Mouse (Mus musculus): ENCODE measurements around the gene Shisa8. TPM values are rescaled to one million over a fixed set of nuclear protein-coding genes. Genes with fewer than 3 reads are reported as not detected.

Shisa8 gene
- polyA plus RNA-seq, 1 experiment, result 0.13 TPM

- no peak for TF ChIP-seq MAX (IDR thresholded peaks at IDR 0.05; ENCODE audit: low read depth)
- TF ChIP-seq CEBPB (IDR thresholded peaks at IDR 0.05; ENCODE audit: insufficient read depth, poor library complexity, severe bottlenecking), result no peak
- no peak for TF ChIP-seq USF1 (IDR thresholded peaks at IDR 0.05; ENCODE audit: low read depth)
- no peak for TF ChIP-seq MYOG (IDR thresholded peaks at IDR 0.05; ENCODE audit: control insufficient read depth in 1 of 3, insufficient read depth in 1 of 3, insufficient read length in 2 of 3, low read depth in 2 of 3)
- TF ChIP-seq TCF3 (IDR thresholded peaks at IDR 0.05; ENCODE audit: insufficient read length, low read depth), result no peak
- H3K36me3 ChIP-seq (ENCODE audit: control insufficient read depth, insufficient read depth), result no peaks in the 10 kb centered on the region
- H3K79me2 ChIP-seq (ENCODE audit: control insufficient read depth, insufficient read depth), result no peaks in the 10 kb centered on the region
- H3K4me2 ChIP-seq (ENCODE audit: low read depth), result no peak overlapping the region
- no peak overlapping the region for H3ac ChIP-seq (ENCODE audit: control insufficient read depth, insufficient read length)
- no peak overlapping the region for H3K4me3 ChIP-seq
- H3K27me3 ChIP-seq (ENCODE audit: control insufficient read depth, insufficient read depth, insufficient read length), result peaks cover 17% of the 10 kb centered on the region
These were observed 3.7 kb upstream of the Shisa8 start for GRCm38 (mm10) chr15:82216142-82216827.

DNA sequence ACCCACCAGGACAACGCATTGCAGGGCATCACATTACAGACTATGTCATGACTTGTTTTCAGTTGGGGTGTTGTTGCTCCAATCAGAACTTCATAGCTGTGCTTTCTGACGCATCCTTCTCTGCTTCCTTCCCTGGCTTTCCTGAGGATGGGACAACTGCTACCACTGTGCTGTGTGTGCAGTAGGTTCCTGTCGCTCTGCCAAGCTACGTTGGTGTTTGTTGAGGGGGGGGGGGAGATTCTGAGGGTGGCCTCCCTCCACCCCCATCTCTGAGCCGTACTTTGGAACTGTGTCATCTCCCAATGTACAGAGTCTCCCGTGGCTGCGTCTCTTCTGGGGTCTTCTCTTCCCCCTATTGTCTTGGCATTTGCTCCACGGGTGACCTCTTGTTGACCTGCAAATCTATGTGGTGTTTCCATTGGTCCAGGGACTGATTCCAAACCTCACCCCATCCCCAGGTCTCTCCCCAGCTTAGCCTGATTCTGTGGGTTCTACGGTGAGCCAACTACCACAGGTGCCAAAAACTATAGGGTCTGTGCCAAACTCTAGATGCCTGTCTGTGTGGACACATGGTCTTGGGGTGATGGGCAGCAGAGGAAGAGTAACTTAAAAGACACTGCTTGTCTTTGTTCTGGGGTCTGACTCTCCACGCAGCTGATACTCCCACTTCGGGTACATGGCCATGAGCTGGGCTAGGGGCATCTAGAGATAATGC is 2.9 kb upstream of the Shisa8 start:
- H3K36me3 ChIP-seq (ENCODE audit: control insufficient read depth, insufficient read depth), result no peaks in the 10 kb centered on the region
- H3ac ChIP-seq (ENCODE audit: control insufficient read depth, insufficient read length), result no peak overlapping the region
- no peaks in the 10 kb centered on the region for H3K79me2 ChIP-seq (ENCODE audit: control insufficient read depth, insufficient read depth)
- H3K4me2 ChIP-seq (ENCODE audit: low read depth), result no peak overlapping the region
- H3K27me3 ChIP-seq (ENCODE audit: control insufficient read depth, insufficient read depth, insufficient read length), result peaks cover 22% of the 10 kb centered on the region
- TF ChIP-seq TCF12 (IDR thresholded peaks at IDR 0.05; ENCODE audit: insufficient read depth, poor library complexity, severe bottlenecking) (no peak), USF1 (IDR thresholded peaks at IDR 0.05; ENCODE audit: low read depth) (no peak)
- H3K4me3 ChIP-seq, result no peak overlapping the region

DNA sequence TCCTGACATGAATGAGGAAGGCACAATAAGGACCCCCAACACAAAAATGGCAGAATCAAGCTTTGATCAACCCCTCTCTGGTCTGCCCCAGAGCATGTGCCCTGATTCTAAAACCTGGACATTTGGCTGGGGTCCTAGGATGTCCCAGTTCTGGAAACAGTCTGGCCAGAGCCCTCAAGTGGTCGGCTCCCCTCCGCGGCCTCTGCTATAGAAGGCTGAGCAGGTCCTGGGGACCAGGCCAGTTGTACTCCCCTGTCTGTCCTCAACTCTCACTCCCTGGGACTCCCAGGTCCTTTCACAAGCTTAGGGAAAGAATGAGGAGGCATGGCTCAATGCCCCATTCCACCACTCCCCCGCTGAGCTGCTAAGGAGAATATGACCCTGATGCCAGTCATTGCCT is 607 bp upstream of the Shisa8 start:
- Histone ChIP-seq H3K27me3 (ENCODE audit: control insufficient read depth, insufficient read depth, insufficient read length) (peaks cover 23% of the 10 kb centered on the region), H3K4me3 (no peak overlapping the region), H3K4me2 (ENCODE audit: low read depth) (no peak overlapping the region)

DNA sequence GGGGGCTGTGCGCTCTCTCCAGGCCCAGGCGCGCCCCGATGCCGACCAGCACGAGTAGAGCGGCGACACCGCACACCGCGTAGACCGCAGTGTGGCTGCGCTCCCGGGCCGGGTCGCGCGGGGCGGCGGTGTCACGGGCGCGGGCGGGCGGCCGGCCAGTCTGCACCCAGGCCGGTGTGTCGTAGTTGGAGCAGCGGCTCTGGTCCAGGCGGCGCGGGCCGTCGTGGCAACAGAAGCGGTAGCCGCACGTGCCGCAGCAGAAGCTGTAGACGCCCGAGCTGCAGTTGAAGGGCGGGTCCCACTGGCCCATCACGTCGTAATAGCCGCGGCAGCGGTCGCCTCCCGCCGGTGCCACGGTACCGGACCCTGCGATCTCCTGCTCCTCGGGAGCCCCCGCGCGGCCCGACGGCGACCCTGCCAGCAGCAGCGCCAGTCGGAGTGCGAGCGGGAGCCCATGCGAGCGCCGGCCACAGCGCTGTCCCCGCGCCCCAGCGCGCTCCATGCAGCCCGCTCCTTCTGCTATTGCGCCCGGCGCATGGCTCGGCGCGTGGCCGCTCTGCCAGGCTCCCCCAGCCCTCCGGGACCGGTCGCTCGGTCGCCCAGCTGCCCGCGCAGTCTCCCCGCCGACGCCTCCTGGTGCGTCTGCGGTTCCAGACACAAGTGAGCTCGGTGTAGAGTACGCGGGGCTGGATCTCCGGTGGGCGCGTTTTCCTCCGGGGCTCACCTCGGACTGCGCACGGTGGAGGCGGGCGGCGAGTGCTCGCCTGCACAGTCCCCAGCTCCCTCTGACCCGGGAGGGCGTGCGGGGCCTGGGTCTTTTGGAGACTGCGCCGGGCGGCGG is 484 bp downstream of the Shisa8 start:
- no peak overlapping the region for H3K4me2 ChIP-seq (ENCODE audit: low read depth)
- H3K27me3 ChIP-seq (ENCODE audit: control insufficient read depth, insufficient read depth, insufficient read length), result peaks cover 23% of the 10 kb centered on the region
- H3K4me3 ChIP-seq, result no peak overlapping the region
- TF ChIP-seq TCF12 (IDR thresholded peaks at IDR 0.05; ENCODE audit: insufficient read depth, poor library complexity, severe bottlenecking), result no peak
- TF ChIP-seq POLR2A (IDR thresholded peaks at IDR 0.05; ENCODE audit: insufficient read length, low read depth), result peak; percentile 27
- no peak overlapping the region for H3ac ChIP-seq (ENCODE audit: control insufficient read depth, insufficient read length)
- H3K36me3 ChIP-seq (ENCODE audit: control insufficient read depth, insufficient read depth), result no peaks in the 10 kb centered on the region
- no peaks in the 10 kb centered on the region for H3K79me2 ChIP-seq (ENCODE audit: control insufficient read depth, insufficient read depth)

More for the DNA sequence above, 607 bp upstream of the Shisa8 start:
- H3K79me2 ChIP-seq (ENCODE audit: control insufficient read depth, insufficient read depth), result no peaks in the 10 kb centered on the region
- H3ac ChIP-seq (ENCODE audit: control insufficient read depth, insufficient read length), result no peak overlapping the region
- no peak for TF ChIP-seq MAX (IDR thresholded peaks at IDR 0.05; ENCODE audit: low read depth)
- TF ChIP-seq REST (IDR thresholded peaks at IDR 0.05; ENCODE audit: insufficient read depth, insufficient read length), result no peak
- no peaks in the 10 kb centered on the region for H3K36me3 ChIP-seq (ENCODE audit: control insufficient read depth, insufficient read depth)

DNA sequence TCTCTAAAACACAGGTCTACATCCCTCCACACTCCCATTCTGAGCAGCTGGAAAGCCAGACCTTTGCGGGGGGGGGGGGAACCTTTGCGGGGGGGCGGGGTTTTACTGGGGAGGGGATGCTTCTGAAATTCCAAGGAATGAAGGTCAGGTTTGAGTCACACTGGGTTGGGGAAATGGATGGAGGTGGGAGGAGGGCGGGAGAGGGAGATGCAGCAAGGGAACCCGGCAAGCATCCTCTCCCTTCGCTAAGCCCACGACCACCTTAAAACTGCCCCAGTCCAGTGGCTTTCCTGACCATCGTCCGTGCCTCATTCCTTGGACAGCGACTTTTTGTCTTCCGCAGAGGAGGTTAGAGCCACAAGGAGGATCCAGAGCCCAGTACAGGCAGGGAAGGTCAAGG is 1.3 kb downstream of the Shisa8 start:
- Histone ChIP-seq H3K36me3 (ENCODE audit: control insufficient read depth, insufficient read depth) (no peaks in the 10 kb centered on the region), H3K4me3 (no peak overlapping the region), H3ac (ENCODE audit: control insufficient read depth, insufficient read length) (no peak overlapping the region), H3K79me2 (ENCODE audit: control insufficient read depth, insufficient read depth) (no peaks in the 10 kb centered on the region), H3K27me3 (ENCODE audit: control insufficient read depth, insufficient read depth, insufficient read length) (peaks cover 23% of the 10 kb centered on the region), H3K4me2 (ENCODE audit: low read depth) (no peak overlapping the region)
- no peak for TF ChIP-seq E2F4 (IDR thresholded peaks at IDR 0.05; ENCODE audit: insufficient read depth)
- peak; percentile 54 for TF ChIP-seq POLR2AphosphoS2 (IDR thresholded peaks at IDR 0.05; ENCODE audit: insufficient read length, low read depth)

DNA sequence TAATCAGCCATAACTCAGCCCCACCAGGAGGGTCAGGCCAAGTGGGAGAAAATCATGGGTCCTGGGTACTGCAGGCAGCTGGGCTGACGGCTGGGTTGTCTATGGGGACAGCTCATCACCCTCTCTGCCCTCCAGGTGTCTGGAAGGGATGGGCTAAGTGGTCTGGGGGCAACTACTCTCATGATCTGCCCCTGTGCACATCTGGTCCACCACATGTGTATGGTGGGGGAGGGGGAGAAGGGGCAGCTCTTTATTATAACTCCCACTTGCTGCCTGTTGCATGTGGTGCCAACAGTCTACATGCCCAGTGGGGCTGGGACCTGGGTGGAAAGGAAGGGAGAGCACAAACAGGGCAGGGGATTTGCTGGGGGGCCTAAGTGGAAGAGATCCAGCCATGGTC is 1.8 kb downstream of the Shisa8 start:
- Histone ChIP-seq H3K79me2 (ENCODE audit: control insufficient read depth, insufficient read depth) (no peaks in the 10 kb centered on the region), H3ac (ENCODE audit: control insufficient read depth, insufficient read length) (no peak overlapping the region), H3K36me3 (ENCODE audit: control insufficient read depth, insufficient read depth) (peaks cover under 1% of the 10 kb centered on the region), H3K27me3 (ENCODE audit: control insufficient read depth, insufficient read depth, insufficient read length) (peaks cover 23% of the 10 kb centered on the region), H3K4me2 (ENCODE audit: low read depth) (no peak overlapping the region), H3K4me3 (no peak overlapping the region)
- TF ChIP-seq USF1 (IDR thresholded peaks at IDR 0.05; ENCODE audit: low read depth) (no peak), POLR2AphosphoS2 (IDR thresholded peaks at IDR 0.05; ENCODE audit: insufficient read length, low read depth) (peak; percentile 41)

Measured in myocyte (in vitro differentiated cells).